Mouse (Mus musculus) G1E (cell line): ENCODE data around the gene Gm525. TPM values are rescaled to one million over a fixed set of nuclear protein-coding genes. Genes with fewer than 3 reads are reported as not detected.

Source experiments
- ATAC-seq: 2 replicates; pipeline ENCODE4 v1.8.0; 2016; ENCODE audit warnings: mild to moderate bottlenecking; ENCODE audit not compliant: insufficient number of reproducible peaks, poor library complexity, low FRiP score, severe bottlenecking; ENCODE audit errors: extremely low read depth
- DNase-seq: peaks from one replicate; pipeline ENCODE4 v3.0.0; 2012; ENCODE audit warnings: low spot score
- H3K27me3 ChIP-seq: 2 replicates; pipeline ENCODE4 v1.6.1; 2012; ENCODE audit warnings: mild to moderate bottlenecking, low read length, inconsistent platforms; ENCODE audit not compliant: insufficient read depth
- H3K36me3 ChIP-seq: replicated peaks from 2 replicates; pipeline ENCODE3; 2012; ENCODE audit warnings: mild to moderate bottlenecking, inconsistent platforms
- H3K4me1 ChIP-seq: 2 replicates; pipeline ENCODE4 v1.6.1; 2012; ENCODE audit warnings: low read depth, low read length, inconsistent platforms, mixed read lengths; ENCODE audit not compliant: insufficient read depth
- H3K4me3 ChIP-seq: 2 replicates; pipeline ENCODE4 v1.5.1; 2012; ENCODE audit warnings: low read depth, mild to moderate bottlenecking, inconsistent platforms, low read length, moderate library complexity, mixed read lengths
- H3K9me3 ChIP-seq: replicated peaks from 2 replicates; pipeline ENCODE4 v1.6.1; 2012; ENCODE audit warnings: inconsistent platforms
- CTCF ChIP-seq: IDR thresholded peaks from 2 replicates; pipeline ENCODE4 v1.5.1; 2012; ENCODE audit warnings: low read depth, low read length, inconsistent platforms, mixed read lengths
- GATA1 ChIP-seq: IDR thresholded peaks from 2 replicates; pipeline ENCODE4 v1.6.1; 2012; ENCODE audit warnings: borderline replicate concordance, low read length, inconsistent platforms, mixed read lengths
- GATA2 ChIP-seq: IDR thresholded peaks from 2 replicates; pipeline ENCODE4 v1.6.1; 2012; ENCODE audit warnings: low read depth, low read length, inconsistent platforms, borderline replicate concordance
- POLR2AphosphoS5 ChIP-seq: IDR thresholded peaks from 2 replicates; pipeline ENCODE4 v1.6.1; 2012; ENCODE audit warnings: low read depth, low read length, inconsistent platforms; ENCODE audit not compliant: insufficient replicate concordance
- TAL1 ChIP-seq: conservative IDR thresholded peaks from 2 replicates; pipeline ENCODE4 v1.6.1; 2012; ENCODE audit warnings: low read depth, low read length, inconsistent platforms, mixed read lengths
- polyA plus RNA-seq: library from polyadenylated mRNA; stranded (reverse); fragments of >175 nt; gene quantifications from 2 replicates; pipeline ENCODE4 v1.2.3, GENCODE M21; 2012
- total RNA-seq, 2 experiments: library from RNA; stranded (forward) in 1 of 2; stranded (reverse) in 1 of 2; fragments of 200-1000 nt in 1 of 2; fragments of >200 nt in 1 of 2; fragmentation: Nextera tagmentation in 1 of 2; gene quantifications; 2 replicates each; pipeline ENCODE4 v1.2.3; 2014 to 2017

Gm525 gene
- total and polyA plus RNA-seq, 3 experiments: not detected

- Histone ChIP-seq H3K9me3 (no peaks in the 10 kb centered on the region), H3K4me3 (no peak overlapping the region), H3K36me3 (no peaks in the 10 kb centered on the region), H3K4me1 (peaks cover 12% of the 10 kb centered on the region), H3K27me3 (no peaks in the 10 kb centered on the region)
- ATAC-seq (no peak), DNase-seq (no peak)
- TF ChIP-seq GATA2 (no peak), CTCF (no peak), GATA1 (no peak), TAL1 (no peak), POLR2AphosphoS5 (no peak)
Measured at GRCm38 (mm10) chr11:89103166-89103565, 29.5 kb downstream of the Gm525 start.

- Histone ChIP-seq H3K36me3 (no peaks in the 10 kb centered on the region), H3K4me1 (peaks cover 11% of the 10 kb centered on the region), H3K9me3 (no peaks in the 10 kb centered on the region), H3K4me3 (no peak overlapping the region), H3K27me3 (0 out of 2 replicates have a peak, but pooled peaks cover 3% of the 10 kb centered on the region)
- TF ChIP-seq CTCF (no peak), POLR2AphosphoS5 (no peak), TAL1 (no peak), GATA1 (no peak), GATA2 (no peak)
- ATAC-seq (no peak), DNase-seq (no peak)
Measured at GRCm38 (mm10) chr11:89105211-89105610, 31.6 kb downstream of the Gm525 start.

GRCm38 (mm10) chr11:89105823-89106222 lies 32.2 kb downstream of the Gm525 start:
- peaks cover 4% of the 10 kb centered on the region for H3K4me1 ChIP-seq
- DNase-seq: no peak
- H3K9me3 ChIP-seq: no peaks in the 10 kb centered on the region
- no peak for TF ChIP-seq CTCF
- TF ChIP-seq GATA2: no peak
- no peak for TF ChIP-seq TAL1
- TF ChIP-seq GATA1: no peak
- no peak for TF ChIP-seq POLR2AphosphoS5
- no peak overlapping the region for H3K4me3 ChIP-seq
- no peaks in the 10 kb centered on the region for H3K36me3 ChIP-seq
- ATAC-seq: no peak
- H3K27me3 ChIP-seq: 0 out of 2 replicates have a peak, but pooled peaks cover 3% of the 10 kb centered on the region

GRCm38 (mm10) chr11:89107180-89107807 lies 33.7 kb downstream of the Gm525 start:
- DNase-seq: no peak
- ATAC-seq: no peak
- Histone ChIP-seq H3K4me3 (no peak overlapping the region), H3K36me3 (no peaks in the 10 kb centered on the region), H3K4me1 (no peaks in the 10 kb centered on the region), H3K9me3 (no peaks in the 10 kb centered on the region), H3K27me3 (0 out of 2 replicates have a peak, but pooled peaks cover 3% of the 10 kb centered on the region)
- no peak for TF ChIP-seq GATA1
- TF ChIP-seq CTCF: no peak
- no peak for TF ChIP-seq POLR2AphosphoS5
- TF ChIP-seq TAL1: no peak
- no peak for TF ChIP-seq GATA2

GRCm38 (mm10) chr11:89124411-89124810 lies 50.8 kb downstream of the Gm525 start:
- no peaks in the 10 kb centered on the region for H3K27me3 ChIP-seq
- ATAC-seq (no peak), DNase-seq (no peak)
- H3K9me3 ChIP-seq: no peaks in the 10 kb centered on the region
- H3K36me3 ChIP-seq: no peaks in the 10 kb centered on the region
- H3K4me1 ChIP-seq: no peaks in the 10 kb centered on the region
- no peak overlapping the region for H3K4me3 ChIP-seq
- TF ChIP-seq CTCF (no peak), POLR2AphosphoS5 (no peak), TAL1 (no peak)

- ATAC-seq (no peak), DNase-seq (no peak)
Measured at GRCm38 (mm10) chr11:89130856-89131255, 57.2 kb downstream of the Gm525 start.

More at GRCm38 (mm10) chr11:89130856-89131255, 57.2 kb downstream of the Gm525 start:
- no peaks in the 10 kb centered on the region; the same call in 1 of the 2 replicates for H3K9me3 ChIP-seq
- no peaks in the 10 kb centered on the region for H3K36me3 ChIP-seq
- no peak for TF ChIP-seq GATA1
- no peak for TF ChIP-seq POLR2AphosphoS5
- no peak for TF ChIP-seq CTCF
- TF ChIP-seq GATA2: no peak
- no peak for TF ChIP-seq TAL1
- no peak overlapping the region; the same call in 1 of the 2 replicates for H3K4me3 ChIP-seq
- no peaks in the 10 kb centered on the region for H3K4me1 ChIP-seq
- no peaks in the 10 kb centered on the region for H3K27me3 ChIP-seq
